Mouse (Mus musculus) liver, embryonic 11.5 days (tissue): ENCODE data around the gene Sv2c. TPM values are rescaled to one million over a fixed set of nuclear protein-coding genes. Genes with fewer than 3 reads are reported as not detected.

Experiments used
- ATAC-seq: fragments of 200-750 bp; cut with Nextera tagmentation; replicated peaks from 2 replicates; pipeline ENCODE4 v1.8.0; 2017; ENCODE audit warnings: moderate number of reproducible peaks, mild to moderate bottlenecking, moderate TSS enrichment, moderate library complexity; ENCODE audit not compliant: low FRiP score
- DNase-seq: peaks from one replicate; pipeline ENCODE4 v3.0.0-alpha.2; 2017; ENCODE audit warnings: low spot score
- H3K27ac ChIP-seq: fragments of 300-500 bp; sonication (generic); 2 replicates; pipeline ENCODE4 v1.5.1; 2014; ENCODE audit warnings: mild to moderate bottlenecking, low read depth, low read length, control low read depth
- H3K27me3 ChIP-seq: fragments of 300-500 bp; sonication (generic); replicated peaks from 2 replicates; pipeline ENCODE4 v1.6.1; 2014; ENCODE audit warnings: low read length, mixed read lengths; ENCODE audit not compliant: control insufficient read depth, insufficient read depth
- H3K36me3 ChIP-seq: fragments of 300-500 bp; sonication (generic); 2 replicates; pipeline ENCODE4 v1.6.1; 2014; ENCODE audit warnings: mild to moderate bottlenecking, low read length, moderate library complexity, mixed read lengths; ENCODE audit not compliant: control insufficient read depth, insufficient read depth
- H3K4me1 ChIP-seq: fragments of 300-500 bp; sonication (generic); replicated peaks from 2 replicates; pipeline ENCODE4 v1.6.1; 2014; ENCODE audit warnings: low read length, mixed read lengths; ENCODE audit not compliant: control insufficient read depth, insufficient read depth
- H3K4me2 ChIP-seq: fragments of 300-500 bp; sonication (generic); 2 replicates; pipeline ENCODE4 v1.6.1; 2014; ENCODE audit warnings: mild to moderate bottlenecking, control low read depth, moderate library complexity
- H3K4me3 ChIP-seq: fragments of 300-500 bp; sonication (generic); 2 replicates; pipeline ENCODE4 v1.5.1; 2014; ENCODE audit warnings: low read depth, low read length, control low read depth
- H3K9ac ChIP-seq: fragments of 300-500 bp; sonication (generic); 2 replicates; pipeline ENCODE4 v1.6.1; 2014; ENCODE audit warnings: low read depth, low read length, control low read depth
- H3K9me3 ChIP-seq: fragments of 300-500 bp; sonication (generic); 2 replicates; pipeline ENCODE4 v1.6.1; 2016; ENCODE audit warnings: low read length, inconsistent platforms, mixed read lengths; ENCODE audit not compliant: control insufficient read depth
- WGBS: fragments of 180-500 bp; shearing (Covaris S2); extraction: QIAGEN DNeasy Blood & Tissue Kit; methylation state at CpG from one replicate; pipeline ENCODE4 v1.1.7; 2014; 5-methylcytosine and 5-hydroxymethylcytosine counted together
- polyA plus RNA-seq: library from polyadenylated mRNA; unstranded; fragments of >200 nt; fragmentation: Nextera tagmentation; extraction: Ambion mirVana; gene quantifications from 2 replicates; pipeline ENCODE4 v1.2.1, GENCODE M21; 2014

Gene Sv2c
- 0.09 and 0.23 TPM in 2 replicates for polyA plus RNA-seq

DNA sequence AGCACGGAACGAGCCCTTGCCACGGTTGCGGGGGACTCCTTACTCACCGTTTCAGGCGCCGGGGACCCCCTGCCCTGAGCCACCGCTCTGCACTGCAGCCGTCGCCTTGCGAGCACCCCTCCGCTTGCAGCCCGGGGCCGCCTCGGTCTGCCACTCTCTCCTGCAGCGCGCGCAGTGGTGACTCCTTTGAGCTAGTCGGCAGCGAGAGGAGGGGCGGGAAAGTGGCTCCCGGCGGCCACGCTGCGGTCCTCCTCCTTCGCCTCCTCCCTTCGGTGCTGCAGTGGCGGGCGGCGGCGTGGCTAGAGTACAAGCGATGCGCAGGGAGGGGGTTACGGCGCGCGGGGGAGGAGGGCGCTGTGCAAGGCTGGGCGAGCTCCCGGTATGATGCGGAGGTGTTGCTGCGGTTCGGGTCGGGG lies at the start of gene Sv2c:
Gene Sv2c (minus strand): TSS at position 177 of the 416 bp plus-strand sequence.
- no peak within 1 kb of the TSS for H3K9ac ChIP-seq
- H3K4me3 ChIP-seq = peak within 1 kb of the TSS; percentile 41
- H3K27me3 ChIP-seq = peaks cover 72% of the 10 kb centered on the region
- H3K4me2 ChIP-seq = peak within 1 kb of the TSS; percentile 67
- ATAC-seq (no peak), DNase-seq (peak; percentile 63)
- H3K36me3 ChIP-seq = no peaks in the 10 kb centered on the region
- H3K4me1 ChIP-seq = peaks cover 7% of the 10 kb centered on the region; the same call in 1 of the 2 replicates
- no peak within 1 kb of the TSS for H3K27ac ChIP-seq
- 2% methylated on average over 42 of the region's 44 CpGs for WGBS
- H3K9me3 ChIP-seq = no peaks in the 10 kb centered on the region

DNA sequence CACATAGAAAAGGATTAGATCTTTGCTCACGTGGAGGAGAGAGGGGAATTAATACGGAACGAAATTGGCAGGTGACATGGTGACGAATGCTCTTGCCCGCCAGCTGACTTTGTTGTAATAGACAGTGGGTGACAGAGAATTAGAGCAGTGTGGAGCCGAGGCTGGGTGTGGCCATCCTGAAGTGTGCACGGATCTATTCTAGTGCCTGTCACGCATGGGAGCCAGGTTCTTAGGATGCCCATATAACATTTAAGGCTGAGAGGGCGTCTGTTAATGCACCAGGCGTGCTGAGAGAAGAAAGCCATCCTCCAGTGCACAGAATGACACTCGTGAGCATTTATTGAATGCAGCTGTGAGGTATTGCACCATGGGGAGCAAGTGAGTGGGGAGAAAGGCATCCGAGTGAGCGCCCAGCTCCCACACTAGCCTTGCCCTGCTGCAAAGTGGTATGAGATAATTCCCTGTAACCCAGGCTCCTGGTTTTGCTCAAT lies 48.3 kb upstream of the Sv2c start:
- Histone ChIP-seq H3K36me3 (no peaks in the 10 kb centered on the region), H3K4me3 (no peak overlapping the region), H3K4me2 (no peak overlapping the region), H3K9me3 (no peaks in the 10 kb centered on the region), H3K4me1 (no peaks in the 10 kb centered on the region), H3K27me3 (no peaks in the 10 kb centered on the region), H3K9ac (no peak overlapping the region), H3K27ac (no peak overlapping the region)
- no peak for DNase-seq
- 74% methylated on average over 13 of the region's 13 CpGs for WGBS
- ATAC-seq = no peak

- H3K4me3 ChIP-seq = no peak overlapping the region
- H3K27ac ChIP-seq = no peak overlapping the region
- WGBS = 84% methylated on average over 8 of the region's 8 CpGs
- no peaks in the 10 kb centered on the region for H3K36me3 ChIP-seq
- no peaks in the 10 kb centered on the region for H3K9me3 ChIP-seq
- ATAC-seq = no peak
- H3K4me1 ChIP-seq = no peaks in the 10 kb centered on the region
- no peak overlapping the region for H3K4me2 ChIP-seq
- H3K27me3 ChIP-seq = no peaks in the 10 kb centered on the region
- no peak overlapping the region for H3K9ac ChIP-seq
- no peak for DNase-seq
Observed at GRCm38 (mm10) chr13:96175591-96176212, 43.3 kb upstream of the Sv2c start.

DNA sequence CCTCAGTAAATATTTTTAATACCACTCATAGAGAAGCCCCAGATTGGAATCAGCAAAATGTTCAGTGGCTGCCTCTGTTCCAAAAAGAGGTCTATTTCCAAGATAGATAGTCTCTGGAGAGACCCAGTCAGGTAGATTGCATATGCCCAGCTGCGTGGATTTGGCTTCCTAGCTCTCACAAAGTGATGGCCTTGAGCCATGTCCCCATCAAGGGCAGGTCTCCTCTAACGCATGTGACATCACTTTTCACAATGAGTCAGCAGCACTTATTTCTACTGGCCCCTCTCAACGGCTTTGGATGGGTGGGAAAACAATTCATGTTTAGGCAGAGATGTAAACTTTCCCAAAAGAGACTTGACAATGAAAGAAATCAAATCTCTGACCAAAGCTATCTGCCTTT lies 41.3 kb upstream of the Sv2c start:
- Histone ChIP-seq H3K27ac (no peak overlapping the region), H3K36me3 (no peaks in the 10 kb centered on the region), H3K9ac (no peak overlapping the region), H3K4me3 (no peak overlapping the region), H3K4me2 (no peak overlapping the region), H3K9me3 (no peaks in the 10 kb centered on the region), H3K4me1 (no peaks in the 10 kb centered on the region), H3K27me3 (no peaks in the 10 kb centered on the region)
- no peak for DNase-seq
- ATAC-seq = no peak
- WGBS = 64% methylated on average over 3 of the region's 3 CpGs

DNA sequence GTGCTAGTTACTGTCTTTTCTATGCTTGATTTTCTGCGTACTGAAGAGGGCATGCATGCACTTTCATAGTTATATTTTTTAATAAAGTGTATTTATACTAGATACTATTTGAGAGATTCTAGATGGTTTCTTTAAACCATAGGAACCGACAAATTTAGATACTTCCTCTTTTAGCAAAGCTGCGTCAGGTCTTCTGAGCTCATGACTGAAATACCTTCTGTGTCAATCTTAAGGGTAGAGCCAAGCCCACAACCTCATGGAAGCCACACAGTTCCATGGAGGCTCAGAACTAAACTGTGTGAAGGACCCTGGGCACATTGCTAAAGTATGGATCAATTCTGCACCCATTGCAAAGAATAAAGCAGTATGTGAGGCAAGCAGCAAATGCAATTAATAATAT lies 39.9 kb upstream of the Sv2c start:
- Histone ChIP-seq H3K4me2 (no peak overlapping the region), H3K27ac (no peak overlapping the region), H3K4me1 (no peaks in the 10 kb centered on the region), H3K36me3 (no peaks in the 10 kb centered on the region), H3K27me3 (no peaks in the 10 kb centered on the region), H3K9ac (no peak overlapping the region), H3K9me3 (no peaks in the 10 kb centered on the region), H3K4me3 (no peak overlapping the region)
- 66% methylated on average over 3 of the region's 3 CpGs for WGBS
- ATAC-seq (no peak), DNase-seq (no peak)

DNA sequence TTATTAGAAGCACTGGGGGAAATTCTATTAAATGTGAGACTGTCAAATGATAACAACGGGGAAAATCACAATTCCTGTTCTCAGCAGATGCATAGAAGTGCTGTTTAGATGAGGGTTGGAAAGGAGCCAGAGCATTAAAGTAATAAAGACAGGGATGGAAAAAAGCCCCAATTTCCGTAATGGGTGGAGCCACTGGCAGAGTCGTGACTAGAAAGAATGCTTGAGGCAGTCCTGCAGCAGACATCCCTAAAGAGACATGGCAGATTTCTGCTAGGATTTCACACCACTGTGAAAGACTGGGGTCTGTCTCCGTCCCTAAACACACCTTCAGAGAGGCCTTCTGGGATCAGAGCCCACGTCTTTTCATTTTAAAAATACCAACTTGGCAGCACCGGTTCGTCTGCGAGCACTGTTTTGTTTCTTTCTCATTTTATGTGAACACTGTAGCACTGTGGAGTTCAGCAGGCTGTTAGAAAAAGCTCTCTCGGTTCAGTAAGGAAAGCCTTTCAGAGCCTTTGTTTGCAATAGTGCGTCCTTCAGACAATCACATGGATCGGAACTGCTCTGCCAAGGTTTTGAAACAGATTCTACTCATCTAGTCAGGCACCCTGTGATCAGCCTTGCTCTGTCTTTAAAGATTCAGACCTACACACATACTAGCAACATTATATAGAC lies 36.8 kb upstream of the Sv2c start:
- H3K9me3 ChIP-seq = no peaks in the 10 kb centered on the region
- DNase-seq (no peak), ATAC-seq (no peak)
- no peak overlapping the region for H3K9ac ChIP-seq
- WGBS = 73% methylated on average over 11 of the region's 11 CpGs
- H3K36me3 ChIP-seq = no peaks in the 10 kb centered on the region
- H3K27me3 ChIP-seq = no peaks in the 10 kb centered on the region
- H3K4me3 ChIP-seq = no peak overlapping the region
- H3K27ac ChIP-seq = no peak overlapping the region
- H3K4me1 ChIP-seq = no peaks in the 10 kb centered on the region
- no peak overlapping the region for H3K4me2 ChIP-seq

DNA sequence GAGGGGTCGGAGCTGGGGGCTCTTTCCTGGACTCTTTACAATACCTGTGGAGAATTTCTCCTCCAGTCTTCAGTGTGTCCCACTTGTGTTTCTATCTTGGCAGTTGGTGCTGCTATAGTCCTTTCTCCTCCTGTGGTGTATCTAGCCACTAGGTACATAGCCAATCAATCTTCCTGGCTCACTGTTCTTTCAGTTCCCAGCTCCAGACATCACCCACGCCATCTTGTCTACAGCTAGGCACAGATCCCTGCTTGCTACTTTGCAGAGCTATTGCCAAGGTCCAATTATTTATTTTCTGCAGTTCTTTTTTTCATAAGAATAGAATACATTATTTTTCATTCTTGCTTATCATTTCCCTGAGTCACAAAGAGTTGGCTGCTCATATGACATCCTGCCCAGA lies 34.2 kb upstream of the Sv2c start:
- DNase-seq (no peak), ATAC-seq (no peak)
- H3K9ac ChIP-seq = no peak overlapping the region
- WGBS = 55% methylated on average over 2 of the region's 2 CpGs
- H3K9me3 ChIP-seq = no peaks in the 10 kb centered on the region
- no peak overlapping the region for H3K4me2 ChIP-seq
- H3K27ac ChIP-seq = no peak overlapping the region
- H3K4me1 ChIP-seq = no peaks in the 10 kb centered on the region
- H3K4me3 ChIP-seq = no peak overlapping the region
- no peaks in the 10 kb centered on the region for H3K27me3 ChIP-seq
- no peaks in the 10 kb centered on the region for H3K36me3 ChIP-seq

DNA sequence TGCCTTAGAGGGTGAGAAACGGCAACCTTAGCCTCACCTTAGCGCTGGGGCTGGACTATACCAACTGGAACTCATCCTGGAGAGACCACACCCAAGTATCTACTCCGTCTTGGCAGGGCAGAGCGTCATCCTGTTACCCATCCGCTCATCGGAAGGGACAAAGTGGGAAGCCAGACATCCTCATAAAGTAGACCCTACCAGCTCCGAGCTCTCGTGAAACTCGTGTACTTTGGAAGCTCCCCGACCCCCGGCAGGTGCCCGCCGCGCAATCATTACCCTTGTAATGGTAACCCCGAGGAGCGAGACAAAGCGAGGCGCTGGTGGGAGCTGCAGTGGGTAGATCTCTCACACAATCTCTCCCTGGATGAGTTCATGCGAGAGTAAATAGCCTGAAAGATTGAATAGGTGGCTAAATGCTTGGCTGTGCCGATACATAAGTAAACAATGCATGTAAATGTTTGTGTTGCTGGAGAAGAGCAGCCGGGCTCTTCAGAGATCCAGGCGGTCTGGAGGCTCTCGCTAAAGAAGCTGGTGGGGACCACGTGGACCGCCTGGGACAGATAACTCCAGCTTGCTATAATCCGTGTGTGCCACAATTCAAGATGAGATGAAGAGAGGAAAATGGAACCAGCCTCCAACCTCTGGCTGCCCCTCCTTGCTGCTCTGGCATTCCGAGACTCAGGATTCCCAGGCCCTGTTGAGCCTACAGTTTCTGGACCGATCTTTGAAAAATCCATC lies 1.2 kb upstream of the Sv2c start:
- peak; percentile 34 for DNase-seq
- H3K36me3 ChIP-seq = no peaks in the 10 kb centered on the region
- H3K4me1 ChIP-seq = peaks cover 7% of the 10 kb centered on the region; the same call in 1 of the 2 replicates
- H3K9ac ChIP-seq = no peak overlapping the region
- H3K4me2 ChIP-seq = peak overlapping the region; percentile 67
- H3K4me3 ChIP-seq = no peak overlapping the region
- WGBS = 7% methylated on average over 28 of the region's 28 CpGs
- no peak overlapping the region for H3K27ac ChIP-seq
- peaks cover 68% of the 10 kb centered on the region for H3K27me3 ChIP-seq
- H3K9me3 ChIP-seq = no peaks in the 10 kb centered on the region
- ATAC-seq = no peak
